Mouse (Mus musculus): Measurements from ENCODE around the gene Fcrl6. TPM values are rescaled to one million over a fixed set of nuclear protein-coding genes. Genes with fewer than 3 reads are reported as not detected.

Fcrl6 gene
- total and polyA plus RNA-seq, 3 experiments = not detected

DNA sequence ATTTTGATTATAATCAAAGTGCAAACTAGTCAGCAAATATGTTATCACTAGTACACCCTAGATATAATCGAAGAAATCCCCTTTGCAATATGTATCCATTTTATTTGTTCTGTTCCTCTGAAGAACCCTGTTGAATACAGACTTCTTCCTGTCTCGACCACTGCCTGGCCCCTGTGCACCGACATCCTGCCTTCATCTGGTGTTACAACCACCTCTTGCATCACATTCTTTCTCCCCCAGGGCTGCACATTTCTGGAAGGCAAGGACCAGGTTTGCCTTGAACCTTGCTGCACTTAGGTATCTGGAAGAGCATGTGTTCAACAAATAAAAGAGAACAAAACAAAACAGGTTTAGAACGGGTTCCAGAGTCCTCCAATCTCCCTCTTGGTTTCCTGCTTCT, 13.1 kb upstream of the Fcrl6 start (continued):
- no peak for TF ChIP-seq JUND (conservative IDR thresholded peaks at IDR 0.05; ENCODE audit: low read depth, low read length)
- TF ChIP-seq HCFC1 (IDR thresholded peaks at IDR 0.05; ENCODE audit: low read depth, low read length) = no peak

DNA sequence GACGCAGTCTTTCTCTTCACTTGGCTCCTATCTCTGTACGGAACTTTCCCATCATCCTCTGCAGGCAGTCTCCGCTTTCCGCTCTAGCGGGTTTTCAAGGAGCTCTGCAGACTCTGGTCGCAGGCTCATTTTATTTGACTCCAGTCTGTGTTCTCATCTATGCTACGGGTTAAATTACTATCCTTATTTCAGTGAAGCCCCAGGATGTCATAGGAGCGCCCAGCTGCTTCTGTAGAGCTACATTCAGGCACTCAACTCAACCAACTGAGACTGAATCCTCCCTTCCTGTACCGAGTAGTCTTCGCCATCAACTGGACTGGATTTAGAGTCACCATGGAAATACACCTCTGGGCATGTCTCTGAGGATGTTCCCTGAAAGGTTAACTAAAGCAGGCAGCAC, 12.3 kb upstream of the Fcrl6 start:
- TF ChIP-seq MEF2A (IDR thresholded peaks at IDR 0.05; ENCODE audit: borderline replicate concordance, low read depth, low read length) (no peak), UBTF (IDR thresholded peaks at IDR 0.05; ENCODE audit: low read depth, low read length) (no peak), CTCF (conservative IDR thresholded peaks at IDR 0.05 in 1 of 2, IDR thresholded peaks at IDR 0.05 in 1 of 2; ENCODE audit: low read depth in 2 of 2, low read length in 2 of 2) (no peak), PAX5 (IDR thresholded peaks at IDR 0.05; ENCODE audit: low read length) (no peak), MAZ (IDR thresholded peaks at IDR 0.05; ENCODE audit: low read depth, low read length) (no peak), MXI1 (IDR thresholded peaks at IDR 0.05; ENCODE audit: low read depth, low read length) (no peak), POLR2AphosphoS2 (IDR thresholded peaks at IDR 0.05; ENCODE audit: low read depth, low read length) (no peak), CHD1 (IDR thresholded peaks at IDR 0.05; ENCODE audit: low read depth, low read length) (no peak), JUND (conservative IDR thresholded peaks at IDR 0.05; ENCODE audit: low read depth, low read length) (no peak), E2F4 (IDR thresholded peaks at IDR 0.05; ENCODE audit: insufficient replicate concordance, low read depth, low read length) (no peak), CHD2 (IDR thresholded peaks at IDR 0.05; ENCODE audit: low read length) (no peak), IRF4 (IDR thresholded peaks at IDR 0.05; ENCODE audit: low read depth, low read length) (no peak), TBP (conservative IDR thresholded peaks at IDR 0.05; ENCODE audit: low read depth, low read length) (no peak), TCF12 (IDR thresholded peaks at IDR 0.05; ENCODE audit: low read depth, low read length) (no peak), MYC (IDR thresholded peaks at IDR 0.05; ENCODE audit: low read depth, low read length) (no peak), RCOR1 (conservative IDR thresholded peaks at IDR 0.05; ENCODE audit: low read depth, low read length) (no peak)
- dilution Hi-C loops (cut with MboI; ENCODE audit: extremely low pct_ligation_motif_present, extremely low pct_unique_long_range_greater_than_20kb, low sequenced_read_pairs) (no loop called here), in situ Hi-C loops (cut with MboI; ENCODE audit: low pct_ligation_motif_present, low pct_unique_long_range_greater_than_20kb, low sequenced_read_pairs) (loop anchor here (25.0 kb wide), 1 partner anchor 202 kb away; no protein-coding TSS in a partner anchor)
- H3K36me3 ChIP-seq (replicated peaks in 1 of 2; ENCODE audit: control insufficient read depth in 1 of 2, insufficient read depth in 1 of 2, low read length in 1 of 2) = no peaks in the 10 kb centered on the region
- no peaks in the 10 kb centered on the region for H3K79me2 ChIP-seq (replicated peaks; ENCODE audit: control insufficient read depth, extremely low read depth, insufficient read depth, poor library complexity, severe bottlenecking)
- H3K4me3 ChIP-seq (replicated peaks in 1 of 3; ENCODE audit: low read depth in 2 of 3, low read length in 2 of 3, poor library complexity in 1 of 3) = no peak overlapping the region
- DNase-seq (ENCODE audit: extremely low read depth) = no peak
- H3K4me1 ChIP-seq (ENCODE audit: control insufficient read depth in 1 of 2, insufficient read depth in 2 of 2) = peaks cover 0 to 5% of the 10 kb centered on the region in 2 experiments; a peak in 1 of 4 replicates
- H3K9me3 ChIP-seq (replicated peaks; ENCODE audit: low read length) = no peaks in the 10 kb centered on the region
- H3K4me2 ChIP-seq (ENCODE audit: insufficient read depth, low read depth, poor library complexity, severe bottlenecking) = no peak overlapping the region
- H3K9ac ChIP-seq (ENCODE audit: insufficient read depth, low read depth) = no peak overlapping the region
- H3K27me3 ChIP-seq (replicated peaks) = peaks cover 18% of the 10 kb centered on the region
- no peak overlapping the region for H3K27ac ChIP-seq (ENCODE audit: insufficient read depth, low read depth)

DNA sequence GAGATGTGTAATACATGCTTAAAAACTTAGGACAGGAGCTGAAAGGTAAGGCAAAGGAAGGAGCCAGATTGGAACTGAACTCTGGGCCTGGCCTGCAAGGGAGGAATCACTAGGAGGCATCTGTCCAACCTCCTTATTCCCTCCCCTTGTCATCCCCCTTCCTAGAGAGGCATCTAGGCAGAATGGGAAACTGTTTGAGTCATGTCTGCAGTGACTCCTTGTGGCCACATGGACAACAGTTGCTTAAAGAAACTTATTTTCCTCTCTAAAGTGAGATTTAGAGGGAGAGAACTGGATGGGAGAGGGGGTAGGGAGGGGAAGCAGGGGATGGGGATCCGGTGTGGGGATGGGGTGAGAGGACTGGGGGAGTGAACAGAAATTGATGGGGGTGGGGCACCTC, 10.4 kb upstream of the Fcrl6 start:
- H3K27me3 ChIP-seq (replicated peaks) = peaks cover 18% of the 10 kb centered on the region
- in situ Hi-C loops (cut with MboI; ENCODE audit: low pct_ligation_motif_present, low pct_unique_long_range_greater_than_20kb, low sequenced_read_pairs) = loop anchor here (25.0 kb wide), 1 partner anchor 200 kb away; no protein-coding TSS in a partner anchor
- no peaks in the 10 kb centered on the region for H3K79me2 ChIP-seq (replicated peaks; ENCODE audit: control insufficient read depth, extremely low read depth, insufficient read depth, poor library complexity, severe bottlenecking)
- dilution Hi-C loops (cut with MboI; ENCODE audit: extremely low pct_ligation_motif_present, extremely low pct_unique_long_range_greater_than_20kb, low sequenced_read_pairs) = no loop called here
- no peak overlapping the region for H3K27ac ChIP-seq (ENCODE audit: insufficient read depth, low read depth)
- H3K36me3 ChIP-seq (replicated peaks in 1 of 2; ENCODE audit: control insufficient read depth in 1 of 2, insufficient read depth in 1 of 2, low read length in 1 of 2) = no peaks in the 10 kb centered on the region
- H3K4me1 ChIP-seq (ENCODE audit: control insufficient read depth in 1 of 2, insufficient read depth in 2 of 2) = peaks cover 0 to 5% of the 10 kb centered on the region in 2 experiments; a peak in 1 of 4 replicates
- H3K4me2 ChIP-seq (ENCODE audit: insufficient read depth, low read depth, poor library complexity, severe bottlenecking) = no peak overlapping the region
- no peaks in the 10 kb centered on the region for H3K9me3 ChIP-seq (replicated peaks; ENCODE audit: low read length)
- H3K9ac ChIP-seq (ENCODE audit: insufficient read depth, low read depth) = no peak overlapping the region
- H3K4me3 ChIP-seq (replicated peaks in 1 of 3; ENCODE audit: low read depth in 2 of 3, low read length in 2 of 3, poor library complexity in 1 of 3) = no peak overlapping the region
- DNase-seq (ENCODE audit: extremely low read depth) = no peak
- no peak for TF ChIP-seq PAX5 (IDR thresholded peaks at IDR 0.05; ENCODE audit: low read length)
- no peak for TF ChIP-seq CHD1 (IDR thresholded peaks at IDR 0.05; ENCODE audit: low read depth, low read length)
- no peak for TF ChIP-seq ZC3H11A (IDR thresholded peaks at IDR 0.05; ENCODE audit: low read depth, low read length)
- no peak for TF ChIP-seq EP300 (IDR thresholded peaks at IDR 0.05; ENCODE audit: low read length)
- no peak for TF ChIP-seq MAX (IDR thresholded peaks at IDR 0.05; ENCODE audit: low read length)
- TF ChIP-seq USF2 (conservative IDR thresholded peaks at IDR 0.05; ENCODE audit: low read depth, low read length) = no peak
- no peak for TF ChIP-seq ELF1 (IDR thresholded peaks at IDR 0.05; ENCODE audit: low read depth, low read length)
- TF ChIP-seq IRF4 (IDR thresholded peaks at IDR 0.05; ENCODE audit: low read depth, low read length) = no peak
- TF ChIP-seq NELFE (IDR thresholded peaks at IDR 0.05; ENCODE audit: low read depth, low read length) = no peak
- no peak for TF ChIP-seq MAFK (IDR thresholded peaks at IDR 0.05; ENCODE audit: insufficient replicate concordance, low read length)
- TF ChIP-seq RCOR1 (conservative IDR thresholded peaks at IDR 0.05; ENCODE audit: low read depth, low read length) = no peak
- peak in 1 of 2 experiments; percentile 70; a peak in 2 of 4 replicates for TF ChIP-seq CTCF (conservative IDR thresholded peaks at IDR 0.05 in 1 of 2, IDR thresholded peaks at IDR 0.05 in 1 of 2; ENCODE audit: low read depth in 2 of 2, low read length in 2 of 2)
- no peak for TF ChIP-seq GABPA (IDR thresholded peaks at IDR 0.05; ENCODE audit: insufficient replicate concordance, low read depth, low read length)
- TF ChIP-seq E2F4 (IDR thresholded peaks at IDR 0.05; ENCODE audit: insufficient replicate concordance, low read depth, low read length) = no peak
- no peak for TF ChIP-seq CHD2 (IDR thresholded peaks at IDR 0.05; ENCODE audit: low read length)
- no peak for TF ChIP-seq BHLHE40 (IDR thresholded peaks at IDR 0.05; ENCODE audit: low read depth, low read length)
- TF ChIP-seq POLR2A (IDR thresholded peaks at IDR 0.05; ENCODE audit: low read depth, low read length) = no peak
- TF ChIP-seq ZMIZ1 (IDR thresholded peaks at IDR 0.05; ENCODE audit: low read depth, low read length) = no peak
- TF ChIP-seq NRF1 (IDR thresholded peaks at IDR 0.05; ENCODE audit: low read depth, low read length) = no peak
- no peak for TF ChIP-seq JUND (conservative IDR thresholded peaks at IDR 0.05; ENCODE audit: low read depth, low read length)
- TF ChIP-seq ETS1 (conservative IDR thresholded peaks at IDR 0.05; ENCODE audit: low read depth, low read length) = no peak
